Mouse (Mus musculus) liver, embryonic 12.5 days (tissue): Measurements from ENCODE around the gene Elavl1. TPM values are rescaled to one million over a fixed set of nuclear protein-coding genes. Genes with fewer than 3 reads are reported as not detected.
"Not testable (repeated sequence)": the region's sequence is repeated elsewhere in the genome, so short reads cannot be mapped to it uniquely, and the experiment has no call there.

Source experiments
- ATAC-seq: fragments of 200-750 bp; cut with Nextera tagmentation; 2 replicates; pipeline ENCODE4 v1.8.0; 2017; ENCODE audit warnings: moderate number of reproducible peaks, mild to moderate bottlenecking, moderate library complexity
- H3K27ac ChIP-seq: fragments of 300-500 bp; sonication (generic); 2 replicates; pipeline ENCODE4 v1.5.1; 2016; ENCODE audit warnings: mild to moderate bottlenecking
- H3K27me3 ChIP-seq: fragments of 300-500 bp; sonication (generic); replicated peaks from 2 replicates; pipeline ENCODE4 v1.6.1; 2016; ENCODE audit warnings: mild to moderate bottlenecking, moderate library complexity
- H3K36me3 ChIP-seq: fragments of 300-500 bp; sonication (generic); 2 replicates; pipeline ENCODE4 v1.6.1; 2016; ENCODE audit warnings: mild to moderate bottlenecking, moderate library complexity
- H3K4me1 ChIP-seq: fragments of 300-500 bp; sonication (generic); 2 replicates; pipeline ENCODE4 v1.6.1; 2016
- H3K4me2 ChIP-seq: fragments of 300-500 bp; sonication (generic); 2 replicates; pipeline ENCODE4 v1.6.1; 2016; ENCODE audit warnings: mild to moderate bottlenecking, moderate library complexity
- H3K4me3 ChIP-seq: fragments of 300-500 bp; sonication (generic); 2 replicates; pipeline ENCODE4 v1.5.1; 2016; ENCODE audit warnings: mild to moderate bottlenecking, moderate library complexity
- H3K9ac ChIP-seq: fragments of 300-500 bp; sonication (generic); 2 replicates; pipeline ENCODE4 v1.6.1; 2016; ENCODE audit warnings: mild to moderate bottlenecking, moderate library complexity
- H3K9me3 ChIP-seq: fragments of 300-500 bp; sonication (generic); replicated peaks from 2 replicates; pipeline ENCODE4 v1.6.1; 2016; ENCODE audit warnings: mild to moderate bottlenecking, moderate library complexity
- WGBS: fragments of 180-500 bp; shearing (Covaris S2); methylation state at CpG from one replicate; pipeline ENCODE4 v1.1.7; 2016; ENCODE audit not compliant: insufficient replicate concordance; 5-methylcytosine and 5-hydroxymethylcytosine counted together
- polyA plus RNA-seq: library from polyadenylated mRNA; unstranded; fragments of >200 nt; fragmentation: Nextera tagmentation; extraction: Ambion mirVana; gene quantifications from 2 replicates; pipeline ENCODE4 v1.2.1, GENCODE M21; 2016

Gene Elavl1
- polyA plus RNA-seq, 1 experiment from 2014 or later = 215 TPM

- H3K27ac ChIP-seq, H3K9me3 ChIP-seq, H3K4me2 ChIP-seq, ATAC-seq, H3K9ac ChIP-seq, H3K27me3 ChIP-seq, H3K4me3 ChIP-seq: not testable (repeated sequence)
- WGBS = 76% methylated on average over 7 of the region's 7 CpGs
- peaks cover 46% of the 10 kb centered on the region for H3K4me1 ChIP-seq
- H3K36me3 ChIP-seq = peaks cover 40% of the 10 kb centered on the region
Measured at GRCm38 (mm10) chr8:4255471-4255870, 69.7 kb downstream of the Elavl1 start.

GRCm38 (mm10) chr8:4254001-4254400 lies 71.2 kb downstream of the Elavl1 start:
- Histone ChIP-seq H3K36me3 (peaks cover 37% of the 10 kb centered on the region), H3K9ac (peak overlapping the region; percentile 89), H3K9me3 (no peaks in the 10 kb centered on the region), H3K4me2 (peak overlapping the region; percentile 96), H3K27me3 (no peaks in the 10 kb centered on the region), H3K27ac (0 out of 2 replicates have a peak overlapping the region, but pooled peaks have one; percentile 21), H3K4me1 (peaks cover 48% of the 10 kb centered on the region), H3K4me3 (peak overlapping the region; percentile 86)
- 64% methylated on average over 6 of the region's 6 CpGs for WGBS
- no peak for ATAC-seq

GRCm38 (mm10) chr8:4252934-4253841 lies 72.0 kb downstream of the Elavl1 start, which contains the start of gene Snapc2:
Snapc2 (plus strand) TSS chr8:4253080.
- Histone ChIP-seq H3K9me3 (no peaks in the 10 kb centered on the region), H3K36me3 (peaks cover 42% of the 10 kb centered on the region), H3K4me1 (peaks cover 48% of the 10 kb centered on the region), H3K4me2 (peak within 1 kb of the TSS; percentile 96), H3K4me3 (peak within 1 kb of the TSS; percentile 86), H3K27ac (peak within 1 kb of the TSS; percentile 86), H3K27me3 (no peaks in the 10 kb centered on the region), H3K9ac (peak within 1 kb of the TSS; percentile 89)
- peak; percentile 92 for ATAC-seq
- 1% methylated on average over 69 of the region's 69 CpGs for WGBS

- Histone ChIP-seq H3K36me3 (peaks cover 51% of the 10 kb centered on the region), H3K4me2 (peak overlapping the region; percentile 96), H3K9ac (peak overlapping the region; percentile 89; the same call in 1 of the 2 replicates), H3K27ac (peak overlapping the region; percentile 72), H3K4me3 (peak overlapping the region; percentile 86), H3K9me3 (no peaks in the 10 kb centered on the region), H3K27me3 (no peaks in the 10 kb centered on the region), H3K4me1 (peaks cover 47% of the 10 kb centered on the region)
- 34% methylated on average over 8 of the region's 8 CpGs for WGBS
- ATAC-seq = no peak
Measured at GRCm38 (mm10) chr8:4252116-4252760, 73.0 kb downstream of the Elavl1 start.

GRCm38 (mm10) chr8:4250306-4250970 lies 74.8 kb downstream of the Elavl1 start:
- H3K27me3 ChIP-seq = no peaks in the 10 kb centered on the region
- H3K4me3 ChIP-seq = no peak overlapping the region
- 0 out of 2 replicates have a peak overlapping the region, but pooled peaks have one; percentile 3 for H3K4me2 ChIP-seq
- no peaks in the 10 kb centered on the region for H3K9me3 ChIP-seq
- WGBS = 34% methylated on average over 26 of the region's 26 CpGs
- H3K27ac ChIP-seq = no peak overlapping the region
- no peak overlapping the region for H3K9ac ChIP-seq
- H3K4me1 ChIP-seq = peaks cover 49% of the 10 kb centered on the region
- peak; percentile 31; the same call in 1 of the 2 replicates for ATAC-seq
- peaks cover 53% of the 10 kb centered on the region for H3K36me3 ChIP-seq

- no peak for ATAC-seq
- H3K9ac ChIP-seq = no peak overlapping the region
- peaks cover 46% of the 10 kb centered on the region for H3K4me1 ChIP-seq
- H3K4me2 ChIP-seq = no peak overlapping the region
- H3K9me3 ChIP-seq = no peaks in the 10 kb centered on the region
- H3K27ac ChIP-seq = no peak overlapping the region
- no peaks in the 10 kb centered on the region for H3K27me3 ChIP-seq
- WGBS = 37% methylated on average over 29 of the region's 29 CpGs
- H3K4me3 ChIP-seq = no peak overlapping the region
- H3K36me3 ChIP-seq = peaks cover 53% of the 10 kb centered on the region
Measured at GRCm38 (mm10) chr8:4249213-4249612, 76.0 kb downstream of the Elavl1 start.

- Histone ChIP-seq H3K4me2 (no peak within 1 kb of the TSS), H3K9me3 (no peaks in the 10 kb centered on the region), H3K27ac (no peak within 1 kb of the TSS), H3K27me3 (no peaks in the 10 kb centered on the region), H3K36me3 (peaks cover 64% of the 10 kb centered on the region), H3K4me3 (no peak within 1 kb of the TSS), H3K4me1 (peaks cover 37% of the 10 kb centered on the region), H3K9ac (no peak within 1 kb of the TSS)
- WGBS = 79% methylated on average over 15 of the region's 15 CpGs
- ATAC-seq = no peak
Measured at GRCm38 (mm10) chr8:4247951-4248540, 77.2 kb downstream of the Elavl1 start, which contains the start of gene Tgfbr3l. Tgfbr3l (plus strand) TSS chr8:4248214.

- H3K4me2 ChIP-seq = no peak overlapping the region
- 76% methylated on average over 8 of the region's 8 CpGs for WGBS
- no peaks in the 10 kb centered on the region for H3K9me3 ChIP-seq
- H3K36me3 ChIP-seq = peaks cover 72% of the 10 kb centered on the region
- ATAC-seq = no peak
- no peak overlapping the region for H3K9ac ChIP-seq
- no peak overlapping the region for H3K27ac ChIP-seq
- peaks cover 32% of the 10 kb centered on the region for H3K4me1 ChIP-seq
- no peaks in the 10 kb centered on the region for H3K27me3 ChIP-seq
- H3K4me3 ChIP-seq = no peak overlapping the region
Measured at GRCm38 (mm10) chr8:4247241-4247640, 78.0 kb downstream of the Elavl1 start.

GRCm38 (mm10) chr8:4245737-4246136 lies 79.5 kb downstream of the Elavl1 start:
- H3K9me3 ChIP-seq = no peaks in the 10 kb centered on the region
- 91% methylated on average over 13 of the region's 13 CpGs for WGBS
- H3K36me3 ChIP-seq = peaks cover 84% of the 10 kb centered on the region
- peaks cover 28% of the 10 kb centered on the region for H3K4me1 ChIP-seq
- H3K27ac ChIP-seq = no peak overlapping the region
- no peak overlapping the region for H3K4me2 ChIP-seq
- H3K4me3 ChIP-seq = no peak overlapping the region
- ATAC-seq = no peak
- H3K9ac ChIP-seq = no peak overlapping the region
- H3K27me3 ChIP-seq = no peaks in the 10 kb centered on the region

GRCm38 (mm10) chr8:4245061-4245460 lies 80.2 kb downstream of the Elavl1 start:
- H3K4me2 ChIP-seq = no peak overlapping the region
- H3K4me1 ChIP-seq = peaks cover 28% of the 10 kb centered on the region
- 82% methylated on average over 5 of the region's 5 CpGs for WGBS
- H3K4me3 ChIP-seq = no peak overlapping the region
- H3K27me3 ChIP-seq = no peaks in the 10 kb centered on the region
- H3K9ac ChIP-seq = no peak overlapping the region
- no peaks in the 10 kb centered on the region for H3K9me3 ChIP-seq
- H3K36me3 ChIP-seq = peaks cover 89% of the 10 kb centered on the region
- no peak for ATAC-seq
- no peak overlapping the region for H3K27ac ChIP-seq

GRCm38 (mm10) chr8:4239193-4239890 lies 85.9 kb downstream of the Elavl1 start:
- no peaks in the 10 kb centered on the region for H3K9me3 ChIP-seq
- H3K27ac ChIP-seq = peak overlapping the region; percentile 96
- peaks cover 38% of the 10 kb centered on the region for H3K36me3 ChIP-seq
- H3K4me2 ChIP-seq = peak overlapping the region; percentile 83
- peaks cover 30% of the 10 kb centered on the region for H3K4me1 ChIP-seq
- peaks cover 9% of the 10 kb centered on the region; the same call in 1 of the 2 replicates for H3K27me3 ChIP-seq
- H3K9ac ChIP-seq = peak overlapping the region; percentile 79
- peak; percentile 50 for ATAC-seq
- peak overlapping the region; percentile 82 for H3K4me3 ChIP-seq
- WGBS = 10% methylated on average over 19 of the region's 19 CpGs
